Mouse (Mus musculus) stomach, postnatal 0 days (tissue): Measurements from ENCODE around the gene Col26a1.

Experiments used
- CTCF ChIP-seq: IDR thresholded peaks from 2 replicates; pipeline ENCODE4 v1.5.1; 2016; ENCODE audit warnings: antibody characterized with exemption, low read depth, mild to moderate bottlenecking, moderate library complexity
- EP300 ChIP-seq: optimal IDR thresholded peaks from 2 replicates; pipeline ENCODE3; 2016; ENCODE audit warnings: antibody characterized with exemption

DNA sequence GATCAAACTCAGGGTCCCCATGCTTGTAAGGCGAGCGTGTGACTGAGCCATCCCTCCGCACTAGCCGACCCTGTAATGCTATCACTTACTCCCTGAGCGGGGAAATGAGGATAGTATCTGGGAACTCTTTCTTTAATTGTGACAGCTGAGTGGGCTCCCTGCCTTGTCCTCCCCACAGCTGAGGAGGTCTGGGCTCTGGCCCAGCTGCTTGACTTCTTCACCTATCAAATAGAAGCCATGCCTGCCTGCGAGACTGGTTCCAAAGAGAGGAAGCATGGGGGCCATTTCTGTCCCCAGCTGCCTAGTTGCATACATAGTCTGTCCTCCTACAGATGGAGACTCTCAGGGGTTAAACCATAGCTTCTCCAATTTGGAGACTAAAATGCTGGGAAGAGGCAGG is 78.0 kb downstream of the Col26a1 start:
- TF ChIP-seq CTCF, result no peak
- no peak for TF ChIP-seq EP300
